Mouse (Mus musculus) urinary bladder, adult 2 months (tissue): Measurements from ENCODE around the gene Ubtf. TPM values are rescaled to one million over a fixed set of nuclear protein-coding genes. Genes with fewer than 3 reads are reported as not detected.

Experiments used
- DNase-seq: peaks from one replicate; pipeline ENCODE4 v3.0.0; 2022; ENCODE audit warnings: low spot score
- polyA plus RNA-seq: library from polyadenylated mRNA; depleted of rRNA; stranded (reverse); fragments of >200 nt; gene quantifications from 2 replicates; pipeline ENCODE4 v1.2.3, GENCODE M21; 2012

Ubtf gene
- polyA plus RNA-seq, 1 experiment, result 45.7 TPM

DNA sequence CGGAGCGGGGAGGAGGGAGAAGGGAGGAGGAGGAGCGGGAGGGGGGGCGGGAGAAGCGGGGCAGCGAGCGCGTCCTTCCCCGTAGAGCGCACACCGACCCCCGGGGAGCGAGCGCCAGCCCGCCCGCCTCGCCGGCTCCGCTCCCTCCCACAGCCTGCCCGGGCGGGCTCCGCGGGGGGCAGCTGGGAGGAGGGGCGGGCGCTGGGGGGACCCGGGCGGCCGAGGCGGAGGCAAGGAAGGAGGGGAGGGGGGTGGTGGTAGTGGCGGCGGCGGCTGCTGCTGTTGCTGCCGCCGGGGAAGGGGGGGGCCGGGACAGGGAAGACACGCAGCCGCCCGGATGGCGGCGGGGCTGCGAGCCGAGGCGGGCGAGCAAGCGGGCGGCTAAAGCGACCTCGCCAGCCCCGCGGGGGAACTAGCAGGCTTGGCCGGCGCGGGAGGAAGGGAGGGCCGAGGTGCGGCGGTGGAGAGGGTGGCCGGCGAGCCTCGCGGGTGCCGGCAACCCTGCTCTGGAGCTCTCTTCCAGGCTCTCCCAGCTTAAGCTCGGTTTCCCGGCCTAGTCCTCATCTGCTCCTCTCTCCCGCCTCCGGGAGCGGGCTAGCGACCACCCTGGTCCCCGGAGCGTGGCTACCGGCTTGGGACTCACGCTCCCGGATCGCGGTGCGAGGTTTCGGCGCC is 1.5 kb downstream of the Ubtf start:
- DNase-seq, result peak; percentile 72

GRCm38 (mm10) chr11:102317298-102317900 is 2.1 kb downstream of the Ubtf start:
- DNase-seq, result peak; percentile 64

DNA sequence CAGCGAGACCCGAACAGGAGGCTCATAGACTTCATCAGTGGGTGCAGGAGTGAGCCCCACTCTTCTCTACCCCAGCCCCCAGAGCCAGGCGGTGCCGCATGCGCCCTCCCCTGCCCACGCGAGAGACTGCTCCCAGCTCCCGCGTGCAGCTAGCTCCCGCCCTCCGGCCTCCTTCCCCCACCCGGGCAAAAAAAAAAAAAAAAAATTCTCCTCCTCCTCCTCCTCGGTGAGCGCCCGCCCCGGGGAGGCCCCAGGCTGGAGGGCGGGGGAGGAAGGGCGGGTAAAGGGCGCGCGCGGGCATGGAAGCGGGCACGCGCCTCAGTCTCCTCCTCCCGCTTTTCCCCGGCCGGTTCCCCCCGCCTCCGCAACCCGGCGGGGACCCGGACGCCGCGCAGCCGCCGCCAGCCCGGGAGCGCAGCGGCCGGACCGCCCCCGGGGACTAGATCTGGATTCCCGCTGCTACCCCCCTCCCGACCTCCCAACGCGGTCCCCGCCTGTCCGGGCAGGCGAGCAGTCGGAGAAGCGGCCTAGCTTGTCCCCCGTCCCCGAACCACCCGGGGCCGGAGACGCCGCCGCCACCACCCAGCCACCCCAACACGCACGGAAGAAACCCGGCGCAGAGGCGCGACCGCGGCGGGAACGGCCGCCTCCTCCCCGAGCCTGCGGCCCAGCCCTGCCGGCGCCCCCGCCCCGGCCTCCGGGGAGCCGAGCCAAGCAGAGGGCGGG is 2.8 kb downstream of the Ubtf start:
- peak; percentile 90 for DNase-seq

GRCm38 (mm10) chr11:102315690-102316571 is 3.6 kb downstream of the Ubtf start:
- no peak for DNase-seq

DNA sequence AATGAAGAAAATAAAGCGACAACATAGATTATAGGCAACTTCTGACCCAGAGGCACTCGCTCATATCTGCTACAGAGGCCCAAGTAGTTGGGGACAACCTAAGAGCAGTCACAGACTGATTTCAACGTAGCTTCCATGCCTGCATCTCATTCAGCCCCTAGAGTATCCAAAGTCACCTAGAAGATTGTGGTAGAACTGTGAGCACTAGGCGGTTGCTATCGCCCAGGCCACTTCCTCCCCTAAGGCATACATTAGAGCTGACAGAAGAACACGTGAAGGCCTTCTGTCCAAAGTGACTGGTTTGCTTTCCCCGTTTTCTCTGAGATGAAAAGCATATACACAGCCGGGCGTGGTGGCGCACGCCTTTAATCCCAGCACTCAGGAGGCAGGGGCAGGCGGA is 5.2 kb downstream of the Ubtf start:
- no peak for DNase-seq

DNA sequence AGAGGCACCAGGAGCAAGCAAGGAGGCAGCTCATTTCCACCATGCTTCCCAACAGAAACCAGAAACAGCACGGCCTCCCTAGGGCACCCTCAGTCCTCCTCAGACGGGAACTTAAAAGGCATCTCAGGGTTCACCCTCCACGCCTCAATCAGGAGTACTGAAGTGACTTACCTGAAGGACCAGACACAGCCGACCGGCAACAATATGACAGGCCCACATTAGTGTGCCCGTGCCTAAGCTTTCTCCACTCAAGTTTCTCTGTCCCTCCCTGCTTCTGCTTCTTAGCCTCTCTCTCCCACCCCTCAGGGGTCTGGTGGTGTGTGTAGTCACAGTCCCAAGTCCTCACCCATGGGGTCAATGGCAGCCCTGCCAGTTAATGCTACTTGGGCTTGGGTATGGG is 7.0 kb downstream of the Ubtf start:
- DNase-seq, result no peak

DNA sequence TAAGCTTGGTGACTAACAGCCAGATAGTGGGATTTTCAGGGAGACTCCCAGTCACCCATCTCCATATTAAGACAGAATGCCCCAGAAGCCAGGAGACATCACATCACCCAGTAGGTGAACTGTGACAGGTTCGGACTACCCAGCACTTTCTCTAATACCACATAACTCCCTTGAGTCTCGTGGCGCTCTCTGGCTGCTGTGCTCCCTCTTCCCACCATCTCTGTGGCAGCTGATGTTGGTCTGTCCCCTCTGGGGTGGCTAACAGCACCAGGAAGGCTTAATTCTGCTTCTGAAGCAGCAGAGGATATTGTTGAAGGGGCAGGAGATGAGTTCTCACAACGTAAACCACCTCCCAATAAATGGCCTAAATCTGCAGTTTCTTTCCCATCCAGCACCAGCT is 7.6 kb downstream of the Ubtf start:
- DNase-seq, result no peak

GRCm38 (mm10) chr11:102310768-102311695 is 8.5 kb downstream of the Ubtf start:
- no peak for DNase-seq

GRCm38 (mm10) chr11:102309821-102310617 is 9.5 kb downstream of the Ubtf start:
- no peak for DNase-seq

GRCm38 (mm10) chr11:102308979-102309378 is 10.6 kb downstream of the Ubtf start:
- peak; percentile 94 for DNase-seq

DNA sequence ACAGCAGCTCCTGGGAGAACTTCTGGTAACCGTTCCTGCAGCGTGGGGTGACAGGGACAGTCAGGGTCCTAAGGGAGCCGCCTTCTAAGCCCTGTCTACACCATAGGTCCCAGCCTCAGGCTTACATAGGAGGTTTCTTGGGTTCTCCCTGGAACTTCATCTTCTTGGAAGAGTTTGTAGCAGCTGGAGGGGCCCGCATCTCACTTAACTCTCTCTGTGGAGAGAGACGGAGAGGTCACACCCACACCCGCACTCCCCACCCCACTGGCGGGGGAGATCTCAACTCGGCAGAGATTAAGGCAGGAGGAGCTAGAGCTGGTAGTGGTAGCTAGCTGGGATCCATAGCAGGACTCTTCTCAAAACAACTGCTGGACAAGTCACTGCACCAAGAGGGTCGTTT is 11.4 kb downstream of the Ubtf start:
- no peak for DNase-seq

GRCm38 (mm10) chr11:102305359-102305758 is 14.2 kb downstream of the Ubtf start:
- DNase-seq, result no peak

GRCm38 (mm10) chr11:102304141-102304540 is 15.4 kb downstream of the Ubtf start:
- no peak for DNase-seq

DNA sequence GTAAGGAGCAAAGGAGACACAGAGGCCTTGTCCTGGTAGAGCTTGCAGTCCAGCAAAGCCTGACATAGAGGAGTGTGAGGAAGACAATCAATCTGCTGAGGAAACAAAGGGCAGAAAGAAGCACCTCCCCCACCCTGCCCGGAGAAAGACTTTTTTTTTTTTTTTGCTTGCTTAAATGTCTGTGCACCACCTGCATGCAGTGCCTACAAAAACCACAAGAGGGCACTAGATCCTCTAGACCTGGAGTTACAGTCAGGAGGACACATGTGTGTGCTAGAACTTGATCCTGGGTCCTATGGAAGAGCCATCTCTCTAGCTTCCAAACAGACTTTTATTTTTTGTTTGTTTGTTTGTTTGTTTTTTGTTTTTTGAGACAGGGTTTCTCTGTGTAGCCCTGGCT is 19.7 kb downstream of the Ubtf start:
- DNase-seq, result no peak

GRCm38 (mm10) chr11:102297577-102298556 is 21.7 kb downstream of the Ubtf start:
- no peak for DNase-seq

DNA sequence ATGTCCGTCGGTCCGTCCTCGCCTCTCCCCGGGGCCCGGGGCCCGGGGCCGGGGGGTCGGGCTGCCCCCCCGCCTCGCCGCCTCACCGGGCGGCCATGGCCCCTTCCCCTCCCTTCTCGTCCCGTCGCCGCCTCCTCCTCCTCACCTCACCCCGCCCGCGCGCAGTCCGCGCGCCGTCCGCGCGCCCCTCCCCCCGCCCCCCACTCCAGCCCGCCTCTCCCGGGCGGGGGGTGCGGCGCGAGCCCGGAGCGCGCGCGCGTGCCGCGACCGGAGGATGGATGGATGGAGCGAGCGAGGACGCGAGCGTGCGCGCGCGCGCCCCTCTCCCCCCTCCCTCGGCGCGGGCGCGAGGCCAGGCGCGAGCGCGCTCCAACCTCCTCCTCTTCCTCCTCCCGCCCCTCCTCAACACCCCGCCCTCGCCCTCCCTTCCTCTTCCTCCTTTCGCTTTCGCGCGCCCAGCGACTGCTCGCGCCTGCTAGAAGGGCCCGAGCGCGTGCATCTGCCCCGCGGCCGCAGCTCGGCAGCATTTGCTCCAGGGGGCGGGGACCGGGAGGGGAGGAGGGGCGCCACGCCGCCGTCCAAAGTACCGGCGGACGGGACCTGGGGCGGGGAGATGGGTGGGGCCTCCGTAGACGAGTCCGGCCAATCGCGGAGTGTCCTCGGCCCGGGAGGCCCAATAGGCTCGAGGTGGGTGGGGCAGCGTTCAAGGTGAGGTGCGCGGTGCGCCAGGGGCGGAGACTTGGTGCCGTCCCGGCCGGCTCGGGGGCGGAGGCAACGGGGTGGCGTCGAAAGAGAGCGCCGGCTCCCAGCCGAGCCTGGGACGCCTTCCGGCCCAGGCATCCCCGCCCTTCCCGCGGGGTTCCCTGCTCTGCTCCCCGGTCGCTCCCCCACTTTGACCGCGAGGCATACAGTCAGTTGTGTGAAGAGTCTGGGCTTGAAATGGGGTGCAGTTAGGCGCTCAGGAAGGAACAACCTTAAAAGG is 22.8 kb downstream of the Ubtf start, which contains the start of gene Atxn7l3:
Gene Atxn7l3, minus strand, starts transcription at position 141 of the 982 bp plus-strand sequence.
- DNase-seq, result peak; percentile 96
